Mouse (Mus musculus) heart, embryonic 11.5 days (tissue): ENCODE data around the gene Nr1i3. TPM values are rescaled to one million over a fixed set of nuclear protein-coding genes. Genes with fewer than 3 reads are reported as not detected.

Experiments used
- ATAC-seq: fragments of 200-750 bp; cut with Nextera tagmentation; replicated peaks from 2 replicates; pipeline ENCODE4 v1.8.0; 2017; ENCODE audit warnings: moderate library complexity; ENCODE audit not compliant: insufficient number of reproducible peaks, low FRiP score, low TSS enrichment
- H3K27ac ChIP-seq: fragments of 300-500 bp; sonication (generic); 2 replicates; pipeline ENCODE4 v1.5.1; 2014; ENCODE audit warnings: mild to moderate bottlenecking, low read depth, low read length
- H3K27me3 ChIP-seq: fragments of 300-500 bp; sonication (generic); 2 replicates; pipeline ENCODE4 v1.6.1; 2014; ENCODE audit warnings: mild to moderate bottlenecking, low read length, mixed read lengths; ENCODE audit not compliant: control insufficient read depth, insufficient read depth
- H3K36me3 ChIP-seq: fragments of 300-500 bp; sonication (generic); 2 replicates; pipeline ENCODE4 v1.6.1; 2014; ENCODE audit warnings: mild to moderate bottlenecking, low read length, moderate library complexity, mixed read lengths; ENCODE audit not compliant: control insufficient read depth, insufficient read depth
- H3K4me1 ChIP-seq: fragments of 300-500 bp; sonication (generic); 2 replicates; pipeline ENCODE4 v1.6.1; 2014; ENCODE audit warnings: low read length; ENCODE audit not compliant: control insufficient read depth, insufficient read depth
- H3K4me2 ChIP-seq: fragments of 300-500 bp; sonication (generic); 2 replicates; pipeline ENCODE4 v1.6.1; 2014; ENCODE audit warnings: mild to moderate bottlenecking, moderate library complexity
- H3K4me3 ChIP-seq: fragments of 300-500 bp; sonication (generic); 2 replicates; pipeline ENCODE4 v1.5.1; 2014; ENCODE audit warnings: low read depth, low read length
- H3K9ac ChIP-seq: fragments of 300-500 bp; sonication (generic); 2 replicates; pipeline ENCODE4 v1.6.1; 2014; ENCODE audit warnings: mild to moderate bottlenecking, low read depth, low read length, moderate library complexity
- H3K9me3 ChIP-seq: fragments of 300-500 bp; sonication (generic); replicated peaks from 2 replicates; pipeline ENCODE4 v1.6.1; 2016; ENCODE audit warnings: low read length; ENCODE audit not compliant: control insufficient read depth
- WGBS: fragments of 180-500 bp; shearing (Covaris S2); extraction: QIAGEN DNeasy Blood & Tissue Kit; methylation state at CpG from one replicate; pipeline ENCODE4 v1.1.7; 2014; ENCODE audit not compliant: insufficient replicate concordance; 5-methylcytosine and 5-hydroxymethylcytosine counted together
- polyA plus RNA-seq: library from polyadenylated mRNA; unstranded; fragments of >200 nt; fragmentation: Nextera tagmentation; extraction: Ambion mirVana; gene quantifications from 2 replicates; pipeline ENCODE4 v1.2.1, GENCODE M21; 2014

Nr1i3 gene
- polyA plus RNA-seq, 1 experiment from 2014 or later: 0.19 TPM

GRCm38 (mm10) chr1:171192283-171192682 is 21.5 kb upstream of the Nr1i3 start:
- H3K4me2 ChIP-seq: no peak overlapping the region
- H3K4me3 ChIP-seq: no peak overlapping the region
- H3K9me3 ChIP-seq: no peaks in the 10 kb centered on the region
- H3K27me3 ChIP-seq: peaks cover 29% of the 10 kb centered on the region; the same call in 1 of the 2 replicates
- no peak overlapping the region for H3K27ac ChIP-seq
- ATAC-seq: no peak
- H3K36me3 ChIP-seq: no peaks in the 10 kb centered on the region
- H3K4me1 ChIP-seq: peaks cover 43% of the 10 kb centered on the region
- WGBS: 40% methylated on average over 10 of the region's 10 CpGs
- no peak overlapping the region for H3K9ac ChIP-seq

- H3K27me3 ChIP-seq: peaks cover 31% of the 10 kb centered on the region; the same call in 1 of the 2 replicates
- peak overlapping the region; percentile 29 for H3K4me3 ChIP-seq
- no peaks in the 10 kb centered on the region for H3K36me3 ChIP-seq
- no peak overlapping the region for H3K27ac ChIP-seq
- peaks cover 43% of the 10 kb centered on the region for H3K4me1 ChIP-seq
- peak overlapping the region; percentile 44 for H3K9ac ChIP-seq
- 7% methylated on average over 18 of the region's 18 CpGs for WGBS
- H3K4me2 ChIP-seq: peak overlapping the region; percentile 57
- no peak for ATAC-seq
- no peaks in the 10 kb centered on the region for H3K9me3 ChIP-seq
These were observed 20.5 kb upstream of the Nr1i3 start for GRCm38 (mm10) chr1:171193093-171193840.

- H3K27ac ChIP-seq: no peak overlapping the region
These were observed 19.6 kb upstream of the Nr1i3 start for GRCm38 (mm10) chr1:171193911-171194830.

GRCm38 (mm10) chr1:171195046-171195822 is 18.5 kb upstream of the Nr1i3 start:
- H3K9me3 ChIP-seq: no peaks in the 10 kb centered on the region
- no peak overlapping the region for H3K27ac ChIP-seq
- 5% methylated on average over 20 of the region's 20 CpGs for WGBS
- ATAC-seq: no peak; the same call in 1 of the 2 replicates
- peak overlapping the region; percentile 96 for H3K4me2 ChIP-seq
- H3K4me3 ChIP-seq: peak overlapping the region; percentile 70
- no peaks in the 10 kb centered on the region for H3K36me3 ChIP-seq
- peak overlapping the region; percentile 70 for H3K9ac ChIP-seq
- peaks cover 29% of the 10 kb centered on the region for H3K4me1 ChIP-seq
- peaks cover 31% of the 10 kb centered on the region; the same call in 1 of the 2 replicates for H3K27me3 ChIP-seq

More at GRCm38 (mm10) chr1:171193911-171194830, 19.6 kb upstream of the Nr1i3 start:
- no peak for ATAC-seq
- Histone ChIP-seq H3K9ac (no peak overlapping the region), H3K36me3 (no peaks in the 10 kb centered on the region), H3K4me2 (peak overlapping the region; percentile 96), H3K27me3 (peaks cover 31% of the 10 kb centered on the region; the same call in 1 of the 2 replicates), H3K9me3 (no peaks in the 10 kb centered on the region), H3K4me1 (peaks cover 38% of the 10 kb centered on the region), H3K4me3 (no peak overlapping the region)
- 32% methylated on average over 11 of the region's 11 CpGs for WGBS

GRCm38 (mm10) chr1:171195887-171196397 is 17.8 kb upstream of the Nr1i3 start, which contains the start of gene Pcp4l1:
Pcp4l1 (minus strand) TSS chr1:171196268.
- Histone ChIP-seq H3K4me1 (peaks cover 29% of the 10 kb centered on the region), H3K9me3 (no peaks in the 10 kb centered on the region), H3K4me3 (peak within 1 kb of the TSS; percentile 70), H3K27me3 (peaks cover 31% of the 10 kb centered on the region; the same call in 1 of the 2 replicates), H3K36me3 (no peaks in the 10 kb centered on the region), H3K27ac (no peak within 1 kb of the TSS), H3K9ac (peak within 1 kb of the TSS; percentile 70), H3K4me2 (peak within 1 kb of the TSS; percentile 96)
- ATAC-seq: peak; percentile 85
- 1% methylated on average over 33 of the region's 33 CpGs for whole genome bisulfite sequencing

- 46% methylated on average over 1 of the region's 1 CpGs for WGBS
- no peak overlapping the region for H3K27ac ChIP-seq
- peaks cover 17% of the 10 kb centered on the region; the same call in 1 of the 2 replicates for H3K27me3 ChIP-seq
- no peak for ATAC-seq
- H3K36me3 ChIP-seq: no peaks in the 10 kb centered on the region
- H3K4me3 ChIP-seq: no peak overlapping the region
- no peaks in the 10 kb centered on the region for H3K9me3 ChIP-seq
- no peak overlapping the region for H3K9ac ChIP-seq
- peaks cover 13% of the 10 kb centered on the region for H3K4me1 ChIP-seq
- H3K4me2 ChIP-seq: no peak overlapping the region
These were observed 14.2 kb upstream of the Nr1i3 start for GRCm38 (mm10) chr1:171199532-171199931.

- no peak for ATAC-seq
- Histone ChIP-seq H3K4me2 (no peak overlapping the region), H3K9me3 (no peaks in the 10 kb centered on the region), H3K4me3 (no peak overlapping the region), H3K27ac (no peak overlapping the region), H3K9ac (no peak overlapping the region), H3K4me1 (peaks cover 2% of the 10 kb centered on the region; the same call in 1 of the 2 replicates), H3K36me3 (no peaks in the 10 kb centered on the region), H3K27me3 (peaks cover 5% of the 10 kb centered on the region; the same call in 1 of the 2 replicates)
- 95% methylated on average over 1 of the region's 1 CpGs for WGBS
These were observed 13.0 kb upstream of the Nr1i3 start for GRCm38 (mm10) chr1:171200769-171201168.
